Mouse (Mus musculus) liver, embryonic 15.5 days (tissue): Measurements from ENCODE around the gene Lars2. TPM values are rescaled to one million over a fixed set of nuclear protein-coding genes. Genes with fewer than 3 reads are reported as not detected.

Experiments
- ATAC-seq: fragments of 200-750 bp; cut with Nextera tagmentation; 2 replicates; pipeline ENCODE4 v1.8.0; 2017; ENCODE audit warnings: moderate number of reproducible peaks, mild to moderate bottlenecking, moderate library complexity; ENCODE audit not compliant: insufficient read depth
- H3K27ac ChIP-seq: fragments of 300-500 bp; sonication (generic); replicated peaks from 2 replicates; pipeline ENCODE4 v1.5.1; 2015; ENCODE audit warnings: mild to moderate bottlenecking, inconsistent platforms
- H3K27me3 ChIP-seq: fragments of 300-500 bp; sonication (generic); 2 replicates; pipeline ENCODE4 v1.6.1; 2015; ENCODE audit warnings: mild to moderate bottlenecking, inconsistent platforms
- H3K36me3 ChIP-seq: fragments of 300-500 bp; sonication (generic); replicated peaks from 2 replicates; pipeline ENCODE4 v1.6.1; 2015; ENCODE audit warnings: moderate library complexity, mild to moderate bottlenecking, inconsistent platforms
- H3K4me1 ChIP-seq: fragments of 300-500 bp; sonication (generic); replicated peaks from 2 replicates; pipeline ENCODE4 v1.6.1; 2015; ENCODE audit warnings: inconsistent platforms
- H3K4me2 ChIP-seq: fragments of 300-500 bp; sonication (generic); 2 replicates; pipeline ENCODE4 v1.6.1; 2015; ENCODE audit warnings: moderate library complexity, mild to moderate bottlenecking, inconsistent platforms
- H3K4me3 ChIP-seq: fragments of 300-500 bp; sonication (generic); replicated peaks from 2 replicates; pipeline ENCODE4 v1.5.1; 2015; ENCODE audit warnings: mild to moderate bottlenecking, inconsistent platforms
- H3K9ac ChIP-seq: fragments of 300-500 bp; sonication (generic); 2 replicates; pipeline ENCODE4 v1.6.1; 2015; ENCODE audit warnings: moderate library complexity, mild to moderate bottlenecking, inconsistent platforms
- H3K9me3 ChIP-seq: fragments of 300-500 bp; sonication (generic); replicated peaks from 2 replicates; pipeline ENCODE4 v1.6.1; 2016; ENCODE audit warnings: inconsistent platforms
- WGBS: fragments of 180-500 bp; shearing (Covaris S2); methylation state at CpG from one replicate; pipeline ENCODE4 v1.1.7; 2015; ENCODE audit warnings: mixed read lengths; ENCODE audit not compliant: insufficient replicate concordance; 5-methylcytosine and 5-hydroxymethylcytosine counted together
- polyA plus RNA-seq: library from polyadenylated mRNA; unstranded; fragments of >200 nt; fragmentation: Nextera tagmentation; extraction: Ambion mirVana; gene quantifications from 2 replicates; pipeline ENCODE4 v1.2.1, GENCODE M21; 2015

Lars2 gene
- polyA plus RNA-seq, 1 experiment from 2014 or later: 577 TPM

DNA sequence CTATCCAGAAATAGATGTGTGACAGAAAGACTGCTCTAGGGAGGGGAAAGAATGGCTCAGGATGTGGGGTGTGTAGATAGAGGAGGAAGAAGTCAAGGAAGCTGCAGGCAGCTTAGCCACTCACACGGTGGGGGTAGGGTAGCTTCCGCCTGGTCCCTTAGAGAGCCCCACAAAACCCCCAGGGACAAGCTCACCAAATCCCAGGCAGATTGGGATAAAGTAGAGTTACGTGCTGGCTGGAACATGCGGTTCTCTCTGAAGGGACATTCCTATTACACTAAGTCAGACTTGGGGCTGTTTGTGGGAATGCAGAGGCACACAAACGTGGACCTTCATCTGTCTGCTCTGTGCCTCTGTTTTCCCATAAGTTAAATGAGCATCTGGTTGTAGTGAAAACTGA lies 124.2 kb downstream of the Lars2 start:
- Histone ChIP-seq H3K4me3 (no peak overlapping the region), H3K27me3 (no peaks in the 10 kb centered on the region), H3K9me3 (no peaks in the 10 kb centered on the region), H3K4me2 (no peak overlapping the region), H3K9ac (no peak overlapping the region), H3K27ac (0 out of 2 replicates have a peak overlapping the region, but pooled peaks have one; percentile 29), H3K36me3 (peaks cover 41% of the 10 kb centered on the region), H3K4me1 (peaks cover 82% of the 10 kb centered on the region)
- 0 out of 2 replicates have a peak, but pooled peaks have one; percentile 5 for ATAC-seq
- WGBS: 66% methylated on average over 5 of the region's 5 CpGs

DNA sequence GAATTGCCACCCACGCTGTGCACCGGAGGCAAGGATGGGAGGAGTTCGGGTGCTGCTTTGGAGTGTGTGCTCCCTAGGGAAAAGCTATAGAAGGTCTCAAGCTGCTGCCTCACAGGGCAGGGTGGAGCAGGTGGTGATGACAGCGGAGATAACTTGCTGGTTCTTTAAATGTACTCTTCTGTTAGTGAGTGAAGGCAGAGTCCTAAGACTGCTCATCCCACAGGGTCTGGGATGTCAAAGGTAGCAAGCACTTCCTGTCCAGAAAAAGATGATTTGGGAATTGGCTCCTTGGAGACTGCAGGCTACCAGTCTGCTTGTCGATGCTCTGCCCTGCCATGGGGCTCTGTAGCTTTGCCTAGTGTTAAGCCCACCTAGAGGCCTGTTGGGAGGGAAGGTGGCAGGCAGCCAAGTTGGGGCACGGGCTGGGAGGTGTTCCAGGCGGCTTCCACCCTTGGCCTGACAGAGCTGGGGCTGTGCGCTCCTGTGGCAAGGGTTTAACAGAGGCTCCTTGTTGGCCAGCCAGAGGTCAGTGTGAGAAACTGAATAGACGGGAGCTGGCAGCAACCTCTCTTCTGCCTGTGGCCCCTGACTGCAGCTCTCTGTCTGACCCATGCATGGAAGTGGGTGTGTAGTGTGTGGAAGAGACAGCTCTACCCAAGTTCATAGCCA lies 125.3 kb downstream of the Lars2 start:
- Histone ChIP-seq H3K36me3 (peaks cover 30% of the 10 kb centered on the region), H3K4me3 (no peak overlapping the region), H3K9ac (no peak overlapping the region), H3K27me3 (no peaks in the 10 kb centered on the region), H3K9me3 (no peaks in the 10 kb centered on the region), H3K4me2 (no peak overlapping the region), H3K4me1 (peaks cover 82% of the 10 kb centered on the region), H3K27ac (0 out of 2 replicates have a peak overlapping the region, but pooled peaks have one; percentile 0)
- WGBS: 71% methylated on average over 9 of the region's 9 CpGs
- ATAC-seq: peak; percentile 29; the same call in 1 of the 2 replicates

- H3K36me3 ChIP-seq: peaks cover 29% of the 10 kb centered on the region
- 41% methylated on average over 13 of the region's 13 CpGs for WGBS
- H3K9me3 ChIP-seq: no peaks in the 10 kb centered on the region
- peaks cover 45% of the 10 kb centered on the region for H3K4me1 ChIP-seq
- no peak overlapping the region for H3K27ac ChIP-seq
- no peak overlapping the region for H3K9ac ChIP-seq
- ATAC-seq: 0 out of 2 replicates have a peak, but pooled peaks have one; percentile 13
- no peaks in the 10 kb centered on the region for H3K27me3 ChIP-seq
- H3K4me3 ChIP-seq: no peak overlapping the region
- H3K4me2 ChIP-seq: peak overlapping the region; percentile 42
These were observed 129.9 kb downstream of the Lars2 start for GRCm38 (mm10) chr9:123496665-123497064.

- no peaks in the 10 kb centered on the region for H3K9me3 ChIP-seq
- no peak overlapping the region for H3K4me3 ChIP-seq
- ATAC-seq: peak; percentile 23; the same call in 1 of the 2 replicates
These were observed 131.2 kb downstream of the Lars2 start for GRCm38 (mm10) chr9:123497906-123498305.

DNA sequence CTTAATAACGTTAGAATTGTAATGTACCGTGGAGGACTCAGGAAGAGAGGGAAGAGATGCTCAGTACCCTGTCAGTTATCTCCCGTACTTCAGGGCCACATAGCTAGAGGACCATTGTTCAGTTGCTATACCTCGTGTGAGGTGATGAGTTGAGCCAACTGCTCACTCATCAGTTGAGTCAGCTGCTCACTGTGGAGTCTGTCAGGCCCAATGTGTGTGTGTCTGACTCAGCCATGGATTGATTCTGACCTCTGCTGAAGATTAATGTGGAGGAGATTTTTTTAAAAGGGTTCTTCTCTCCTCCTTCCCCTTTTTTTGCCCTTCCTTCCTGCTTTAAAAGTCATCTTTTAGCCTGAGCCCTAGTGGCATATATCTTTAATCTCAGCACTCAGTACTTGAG lies 133.8 kb downstream of the Lars2 start:
- no peak overlapping the region for H3K27ac ChIP-seq

More at GRCm38 (mm10) chr9:123497906-123498305, 131.2 kb downstream of the Lars2 start:
- H3K9ac ChIP-seq: no peak overlapping the region
- H3K27me3 ChIP-seq: no peaks in the 10 kb centered on the region
- H3K27ac ChIP-seq: no peak overlapping the region
- H3K4me1 ChIP-seq: peaks cover 33% of the 10 kb centered on the region
- no peak overlapping the region for H3K4me2 ChIP-seq
- 27% methylated on average over 5 of the region's 5 CpGs for WGBS
- H3K36me3 ChIP-seq: peaks cover 40% of the 10 kb centered on the region

DNA sequence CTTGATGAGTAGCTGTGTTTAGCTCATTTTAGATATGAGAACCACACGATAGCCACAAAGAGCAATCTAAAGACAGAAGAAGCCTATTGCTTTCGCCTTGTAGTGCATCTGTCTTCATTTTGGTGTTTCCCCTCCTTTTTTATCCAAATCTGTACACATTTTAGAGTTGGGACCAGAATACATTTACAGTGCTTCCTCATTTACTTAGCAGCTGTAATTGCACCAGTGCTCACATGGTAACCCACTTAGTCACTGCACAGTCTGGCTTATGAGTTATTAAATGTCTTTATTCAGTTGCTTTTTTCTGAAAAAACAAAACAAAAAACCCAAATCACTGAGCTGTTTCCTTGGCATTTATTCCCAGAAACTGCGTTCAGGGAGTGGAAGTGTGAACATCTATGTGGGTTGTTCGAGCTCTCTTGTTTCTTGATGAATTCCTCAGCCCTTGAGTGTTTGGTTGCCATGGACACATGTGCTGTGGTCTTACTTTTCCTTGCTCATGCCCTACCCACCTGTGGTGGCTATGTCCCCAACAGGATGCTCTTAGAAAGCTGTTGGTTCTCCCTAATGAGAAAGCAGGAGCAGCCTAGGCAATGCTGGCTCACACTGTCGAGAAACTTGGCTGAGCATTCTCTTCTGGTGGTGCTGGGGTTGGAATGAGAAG lies 136.6 kb downstream of the Lars2 start:
- Histone ChIP-seq H3K9me3 (no peaks in the 10 kb centered on the region), H3K36me3 (peaks cover 70% of the 10 kb centered on the region), H3K4me1 (no peaks in the 10 kb centered on the region), H3K4me3 (no peak overlapping the region), H3K9ac (no peak overlapping the region), H3K27me3 (no peaks in the 10 kb centered on the region), H3K27ac (no peak overlapping the region), H3K4me2 (no peak overlapping the region)
- no peak for ATAC-seq
- 78% methylated on average over 5 of the region's 5 CpGs for WGBS

More for the DNA sequence above, 133.8 kb downstream of the Lars2 start:
- H3K9ac ChIP-seq: no peak overlapping the region
- no peak for ATAC-seq
- H3K4me2 ChIP-seq: no peak overlapping the region
- peaks cover 17% of the 10 kb centered on the region for H3K4me1 ChIP-seq
- WGBS: 65% methylated on average over 4 of the region's 4 CpGs
- H3K36me3 ChIP-seq: peaks cover 59% of the 10 kb centered on the region
- H3K9me3 ChIP-seq: no peaks in the 10 kb centered on the region
- H3K27me3 ChIP-seq: no peaks in the 10 kb centered on the region
- no peak overlapping the region for H3K4me3 ChIP-seq

DNA sequence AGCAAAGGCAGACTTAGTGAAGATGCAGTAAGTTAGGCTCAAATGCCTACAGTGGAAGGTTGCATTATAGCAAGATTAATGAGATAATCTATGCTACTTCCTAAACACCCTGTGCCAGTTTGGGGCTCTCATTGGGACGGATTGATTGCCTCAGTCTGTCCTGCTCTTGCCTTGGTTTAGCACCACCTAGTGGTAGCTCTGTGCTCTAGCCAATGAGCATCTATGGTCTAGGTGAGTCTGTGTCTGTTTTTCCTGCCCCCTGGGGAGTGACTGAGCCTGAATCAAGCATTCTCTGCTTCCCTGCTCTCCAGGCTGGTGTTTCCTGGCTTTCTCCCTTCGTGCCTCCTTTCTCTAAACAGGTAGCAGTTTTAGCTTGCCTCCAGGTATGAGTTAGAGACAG lies 137.6 kb downstream of the Lars2 start:
- ATAC-seq: peak; percentile 68
- no peak overlapping the region for H3K9ac ChIP-seq
- no peaks in the 10 kb centered on the region for H3K9me3 ChIP-seq
- no peaks in the 10 kb centered on the region for H3K4me1 ChIP-seq
- no peak overlapping the region for H3K4me3 ChIP-seq
- H3K36me3 ChIP-seq: peaks cover 63% of the 10 kb centered on the region
- no peaks in the 10 kb centered on the region for H3K27me3 ChIP-seq
- H3K4me2 ChIP-seq: no peak overlapping the region
- H3K27ac ChIP-seq: no peak overlapping the region
- 9% methylated on average over 2 of the region's 2 CpGs for WGBS

- Histone ChIP-seq H3K4me1 (peaks cover 6% of the 10 kb centered on the region; the same call in 1 of the 2 replicates), H3K9me3 (no peaks in the 10 kb centered on the region), H3K4me3 (no peak overlapping the region), H3K4me2 (no peak overlapping the region), H3K27ac (no peak overlapping the region), H3K36me3 (peaks cover 60% of the 10 kb centered on the region), H3K9ac (no peak overlapping the region), H3K27me3 (no peaks in the 10 kb centered on the region)
- 74% methylated on average over 1 of the region's 1 CpGs for WGBS
- ATAC-seq: no peak
These were observed 138.9 kb downstream of the Lars2 start for GRCm38 (mm10) chr9:123505598-123505997.

- no peak overlapping the region for H3K4me3 ChIP-seq
- H3K27me3 ChIP-seq: no peaks in the 10 kb centered on the region
- no peak overlapping the region for H3K27ac ChIP-seq
- no peak overlapping the region for H3K9ac ChIP-seq
- no peak for ATAC-seq
- H3K36me3 ChIP-seq: peaks cover 60% of the 10 kb centered on the region
- peaks cover 6% of the 10 kb centered on the region; the same call in 1 of the 2 replicates for H3K4me1 ChIP-seq
- H3K9me3 ChIP-seq: no peaks in the 10 kb centered on the region
- WGBS: 65% methylated on average over 4 of the region's 4 CpGs
- no peak overlapping the region for H3K4me2 ChIP-seq
These were observed 139.8 kb downstream of the Lars2 start for GRCm38 (mm10) chr9:123506270-123507146.

DNA sequence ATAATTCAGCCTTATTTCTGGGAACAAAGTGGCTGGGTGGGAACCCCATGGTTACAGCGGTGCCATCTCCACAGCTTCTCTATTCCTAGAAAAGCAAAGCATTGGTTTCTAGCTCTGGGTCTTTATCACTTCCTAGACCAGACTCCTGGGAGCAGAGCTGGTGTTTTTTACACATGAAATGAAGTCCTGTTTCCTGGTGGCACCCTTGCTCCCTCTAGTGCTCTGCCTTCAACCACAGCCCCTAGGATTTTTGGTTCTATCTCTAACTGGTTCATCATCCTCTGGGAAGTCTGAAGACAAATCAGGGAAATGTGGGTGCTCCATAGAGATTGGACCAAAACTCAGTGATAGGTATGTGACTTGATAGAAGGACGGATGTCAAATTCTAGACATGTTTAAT lies 140.7 kb downstream of the Lars2 start:
- no peak overlapping the region for H3K4me3 ChIP-seq
- H3K4me2 ChIP-seq: no peak overlapping the region
- peaks cover 6% of the 10 kb centered on the region; the same call in 1 of the 2 replicates for H3K4me1 ChIP-seq
- 66% methylated on average over 2 of the region's 2 CpGs for WGBS
- H3K9ac ChIP-seq: no peak overlapping the region
- H3K36me3 ChIP-seq: peaks cover 62% of the 10 kb centered on the region
- H3K9me3 ChIP-seq: no peaks in the 10 kb centered on the region
- ATAC-seq: no peak
- no peaks in the 10 kb centered on the region for H3K27me3 ChIP-seq
- no peak overlapping the region for H3K27ac ChIP-seq

DNA sequence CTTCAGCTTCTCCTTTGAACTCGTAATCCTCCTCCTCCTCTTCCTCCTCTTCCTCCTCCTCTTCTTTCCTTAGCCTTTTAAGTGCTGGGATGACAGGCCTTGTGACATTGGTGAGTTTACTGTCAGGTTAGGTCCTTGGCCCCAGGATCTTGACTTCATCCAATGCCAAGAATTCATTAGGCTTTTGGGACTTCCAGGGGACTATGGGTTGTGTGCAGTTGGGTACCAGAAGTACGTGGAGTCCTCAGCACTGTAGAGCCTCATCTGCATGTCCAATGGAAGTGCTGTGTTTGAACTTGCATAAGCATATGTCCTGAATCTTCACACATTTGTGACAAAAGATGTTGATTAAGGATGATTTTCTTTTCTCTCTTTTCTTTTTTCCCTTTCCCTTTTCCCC lies 142.3 kb downstream of the Lars2 start:
- Histone ChIP-seq H3K27ac (no peak overlapping the region), H3K36me3 (peaks cover 61% of the 10 kb centered on the region), H3K4me1 (peaks cover 6% of the 10 kb centered on the region; the same call in 1 of the 2 replicates), H3K9me3 (no peaks in the 10 kb centered on the region), H3K4me3 (no peak overlapping the region), H3K27me3 (no peaks in the 10 kb centered on the region), H3K4me2 (no peak overlapping the region), H3K9ac (no peak overlapping the region)
- 80% methylated on average over 2 of the region's 2 CpGs for WGBS
- no peak for ATAC-seq
